Mouse (Mus musculus): Measurements from ENCODE around the gene Ctdsp1.

DNA sequence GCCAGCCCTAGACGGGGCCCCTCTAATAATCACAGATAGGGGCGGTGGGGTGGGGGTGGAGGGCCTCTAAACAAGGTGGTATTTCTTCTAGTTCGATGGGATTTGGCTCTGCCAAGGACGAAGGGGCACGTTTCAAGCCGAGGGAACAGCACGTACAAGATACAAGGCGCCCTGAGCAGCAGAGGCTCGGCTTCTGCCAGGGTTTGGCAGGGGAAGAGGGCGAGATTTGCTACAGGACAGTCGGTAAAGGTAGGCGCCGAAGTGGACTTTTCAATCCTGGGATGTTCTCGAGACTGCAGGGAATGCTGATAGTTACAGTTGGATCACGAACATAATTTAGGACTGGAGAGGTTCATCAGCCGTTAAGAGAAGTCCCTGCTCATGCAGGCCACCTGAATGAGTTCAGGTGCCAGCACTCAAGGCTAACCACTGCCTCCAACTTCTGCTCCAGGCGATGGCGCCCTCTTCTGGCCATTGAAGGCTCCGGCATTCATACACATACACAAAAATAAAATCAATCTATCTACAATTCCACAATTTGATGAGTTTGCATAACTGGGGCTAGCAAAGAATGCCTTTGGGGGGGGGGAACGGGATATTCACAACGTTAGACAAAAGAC, 912 bp upstream of the Ctdsp1 start:
- peak; percentile 90; the same call in 1 of the 2 replicates for TF ChIP-seq CTCF (IDR thresholded peaks at IDR 0.05; ENCODE audit: extremely low read depth, insufficient read length, insufficient replicate concordance, low read depth, low read length)
- no peak for TF ChIP-seq POLR2A (IDR thresholded peaks at IDR 0.05; ENCODE audit: low read depth, low read length)
